Mouse (Mus musculus) 416B (cell line): ENCODE results near the gene Nphs1.
A peak's percentile ranks its signal among the peaks of the same experiment; 100 is the strongest.
"Not testable (repeated sequence)": the region's sequence is repeated elsewhere in the genome, so short reads cannot be mapped to it uniquely, and the experiment has no call there.

Experiments
- DNase-seq: peaks from one replicate; pipeline ENCODE4 v3.0.0; 2011; ENCODE audit warnings: low read depth

The Nphs1 gene

GRCm38 (mm10) chr7:30440697-30441096 is 17.4 kb upstream of the Nphs1 start:
- peak; percentile 44 for DNase-seq

GRCm38 (mm10) chr7:30443696-30444095 is 14.4 kb upstream of the Nphs1 start:
- DNase-seq, result no peak

DNA sequence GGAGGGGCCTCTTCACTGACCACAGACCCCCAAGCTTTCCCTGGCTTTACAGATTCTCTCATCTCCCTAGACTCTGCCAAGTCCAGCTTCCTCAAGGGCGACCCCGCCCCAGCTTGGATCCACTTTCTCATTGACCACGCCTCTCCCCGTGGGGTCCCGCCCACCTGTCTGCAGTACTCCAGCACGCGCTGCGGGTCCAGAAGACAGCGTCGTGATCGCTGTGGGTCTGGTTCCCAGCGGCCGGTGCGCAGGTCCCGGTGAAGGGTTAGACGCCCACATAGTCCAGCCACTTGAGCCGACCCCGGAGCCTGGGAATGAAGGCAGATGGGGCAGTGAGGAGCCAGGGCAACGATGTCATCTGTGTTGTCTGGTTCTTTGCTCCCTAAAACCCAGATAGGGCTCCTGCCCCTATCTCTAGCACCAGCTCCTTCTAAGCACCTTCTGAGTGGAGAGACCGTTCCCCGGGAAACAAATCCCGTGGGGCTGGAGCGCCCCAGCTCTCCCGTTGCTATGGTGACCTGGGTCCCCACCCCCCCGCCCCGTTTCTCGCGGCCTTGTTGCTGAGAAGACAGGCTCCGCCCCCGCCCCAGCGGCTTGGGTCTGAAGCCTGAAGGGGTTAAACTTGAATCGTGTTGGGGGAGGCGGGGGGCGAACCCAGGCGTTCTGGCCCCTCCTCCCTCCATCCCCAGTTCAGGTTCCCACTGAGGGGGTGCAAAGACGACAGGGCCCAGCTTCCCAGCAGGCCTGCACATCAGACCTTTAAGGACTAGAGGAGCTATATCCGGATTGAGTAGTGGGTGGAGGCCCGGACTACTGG is 13.8 kb upstream of the Nphs1 start:
- DNase-seq, result no peak

GRCm38 (mm10) chr7:30444971-30445751 is 13.0 kb upstream of the Nphs1 start, which contains the start of gene Aplp1:
Aplp1 (minus strand) TSS chr7:30445535.
- no peak for DNase-seq

DNA sequence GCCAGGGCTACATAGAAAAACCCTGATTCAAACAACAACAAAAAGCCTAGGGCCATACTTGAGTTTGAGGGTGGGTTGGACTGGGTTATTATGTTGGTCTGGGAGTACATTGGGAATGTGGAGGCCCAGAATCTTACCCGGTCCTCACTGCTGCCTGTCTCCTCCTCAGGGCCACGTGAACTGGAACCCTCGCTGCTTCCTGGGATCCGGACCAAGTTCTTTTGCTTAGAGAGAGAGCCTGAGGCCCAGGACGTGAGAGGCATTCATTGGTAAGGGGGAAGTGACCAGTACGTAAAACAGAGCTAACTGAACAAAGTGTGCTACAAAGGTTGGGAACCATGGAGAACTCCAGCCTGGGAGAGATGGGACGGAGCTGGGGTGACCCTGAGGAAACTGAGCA is 7.9 kb upstream of the Nphs1 start:
- no peak for DNase-seq

DNA sequence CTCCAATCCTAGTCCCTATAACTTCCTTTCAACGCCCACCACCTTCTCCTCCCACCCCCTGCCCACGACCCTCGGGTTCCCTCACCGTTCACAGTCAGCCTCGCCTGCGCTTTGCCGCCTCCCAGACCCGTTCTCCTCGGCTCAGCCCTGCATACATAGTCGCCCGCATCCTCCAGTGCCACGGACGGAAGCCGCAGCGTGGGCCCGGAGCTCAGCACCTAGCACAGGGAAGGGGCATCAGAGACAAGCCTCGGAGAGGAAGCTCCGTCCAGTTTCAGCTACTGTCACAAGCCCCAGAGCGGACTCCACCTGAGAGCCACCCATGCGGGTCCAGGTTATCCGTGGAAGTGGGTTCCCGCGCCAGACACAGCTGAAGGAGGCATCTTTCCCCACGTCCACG is 4.8 kb upstream of the Nphs1 start:
- DNase-seq, result no peak

GRCm38 (mm10) chr7:30453766-30454165 is 4.3 kb upstream of the Nphs1 start:
- DNase-seq, result peak; percentile 76

- DNase-seq, result peak; percentile 33
Observed at GRCm38 (mm10) chr7:30454259-30454658, 3.9 kb upstream of the Nphs1 start.

DNA sequence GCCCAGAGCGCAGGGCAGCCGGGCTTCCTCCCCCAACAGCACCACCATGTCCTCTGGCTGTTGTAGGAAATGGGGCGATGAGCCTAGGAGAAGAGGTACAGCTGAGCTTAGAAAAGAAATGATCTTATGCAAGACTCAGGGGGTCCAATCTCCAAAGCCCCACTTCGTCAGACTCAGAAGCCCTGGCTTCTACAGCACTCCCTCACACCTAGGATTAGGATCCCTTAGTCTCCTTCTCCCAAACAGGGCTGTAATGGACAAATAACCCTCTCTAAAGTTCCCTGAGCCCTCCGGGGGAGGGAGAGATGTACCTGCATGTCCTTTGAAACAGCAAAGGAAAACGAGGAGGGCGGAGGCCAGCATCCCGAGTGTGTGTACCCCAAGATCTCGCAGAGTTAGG is 1.6 kb upstream of the Nphs1 start:
- DNase-seq, result no peak

DNA sequence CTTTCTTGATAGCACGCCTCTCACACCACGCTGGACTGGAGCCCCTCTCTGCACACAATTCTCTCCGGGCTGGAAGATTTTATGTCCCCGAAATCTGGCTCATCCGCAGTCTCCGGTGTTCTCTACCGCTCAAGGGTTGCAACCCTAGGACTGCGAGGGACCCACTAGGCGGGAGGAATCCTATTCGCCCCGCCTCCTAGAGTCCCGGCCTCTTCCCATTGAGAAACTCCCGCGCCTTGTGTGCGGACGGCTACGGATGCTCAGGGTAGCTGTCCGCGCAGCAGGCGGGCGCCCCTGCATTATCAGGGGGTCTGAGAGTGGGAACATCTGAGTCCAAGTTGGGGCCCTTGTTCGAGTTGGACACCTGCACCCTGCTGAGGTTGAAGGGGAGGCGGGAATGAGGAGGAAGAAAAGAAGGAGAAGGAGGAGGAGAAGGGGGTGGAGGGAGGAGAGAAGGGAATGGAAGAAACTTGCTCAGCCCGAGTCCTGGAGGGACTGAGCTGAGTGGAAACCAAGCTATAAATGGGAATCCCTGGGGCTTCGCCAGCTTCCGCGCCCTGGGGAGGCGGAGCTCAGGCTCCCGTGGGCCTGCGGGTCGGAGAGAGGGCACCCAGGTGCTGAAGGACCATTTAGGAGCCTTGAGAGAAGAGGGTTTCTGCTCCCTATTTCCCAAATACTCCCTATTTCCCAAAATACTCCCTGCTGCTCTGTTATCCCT is 1.0 kb upstream of the Nphs1 start:
- DNase-seq, result no peak

DNA sequence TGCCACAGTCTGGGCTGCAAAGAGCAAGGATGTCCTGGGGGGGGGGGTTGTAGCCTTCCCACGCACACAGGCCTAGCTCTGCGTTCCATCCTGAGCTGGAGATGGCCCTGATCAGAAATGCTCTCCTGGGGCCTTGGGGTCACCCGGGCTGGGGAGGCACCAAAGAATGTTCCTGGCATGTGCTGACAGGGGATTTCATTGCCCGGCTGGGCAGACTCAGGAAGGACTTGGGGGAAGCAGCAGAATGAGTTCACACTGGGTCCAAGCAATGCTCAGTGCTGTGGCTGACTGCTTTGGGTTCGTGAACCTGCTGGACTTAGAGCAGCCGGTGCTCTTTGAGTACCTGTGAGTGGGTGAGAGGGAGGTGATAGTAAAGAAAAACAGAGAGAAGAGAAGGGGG is 1.4 kb downstream of the Nphs1 start:
- DNase-seq, result no peak

DNA sequence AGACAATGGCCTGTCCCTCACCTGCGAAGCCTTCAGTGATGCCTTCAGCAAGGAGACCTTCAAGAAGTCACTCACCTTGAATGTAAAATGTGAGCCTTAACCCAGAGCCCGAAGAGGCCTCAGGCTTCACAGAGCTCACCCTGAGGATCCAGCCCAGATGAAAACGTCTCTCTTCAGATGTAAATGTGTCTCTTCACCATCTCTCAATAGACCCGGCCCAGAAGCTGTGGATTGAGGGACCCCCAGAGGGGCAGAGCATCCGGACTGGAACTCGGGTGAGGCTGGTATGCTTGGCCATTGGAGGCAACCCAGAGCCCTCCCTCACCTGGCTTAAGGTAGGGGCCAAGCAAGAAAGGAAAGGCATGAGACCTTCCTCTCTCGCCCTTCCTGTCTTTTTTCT is 5.5 kb downstream of the Nphs1 start:
- DNase-seq, result no peak

- DNase-seq, result no peak
Observed at GRCm38 (mm10) chr7:30463996-30464395, 5.9 kb downstream of the Nphs1 start.

GRCm38 (mm10) chr7:30464816-30465300 is 6.7 kb downstream of the Nphs1 start:
- DNase-seq, result no peak

GRCm38 (mm10) chr7:30472411-30472810 is 14.3 kb downstream of the Nphs1 start:
- peak; percentile 75 for DNase-seq

DNA sequence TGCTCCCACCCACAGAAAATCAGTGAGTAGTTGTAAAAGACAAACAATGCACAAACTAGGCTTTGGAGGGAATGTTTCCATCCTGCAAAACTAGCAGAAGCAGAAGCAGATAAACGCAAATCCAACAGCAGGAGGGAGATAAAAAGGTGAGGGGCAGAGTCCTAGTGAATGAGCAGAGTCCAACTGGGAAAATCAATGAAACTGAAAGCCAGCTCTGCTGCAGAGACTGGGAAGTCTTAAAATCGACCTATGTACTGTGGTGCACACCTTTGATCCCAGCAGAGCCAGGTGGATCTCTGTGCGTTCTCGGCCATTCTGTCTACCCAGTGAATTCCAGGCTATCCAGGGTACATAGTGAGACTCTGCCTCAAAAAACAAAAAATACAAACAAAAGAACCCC is 16.9 kb downstream of the Nphs1 start:
- DNase-seq, result no peak

DNA sequence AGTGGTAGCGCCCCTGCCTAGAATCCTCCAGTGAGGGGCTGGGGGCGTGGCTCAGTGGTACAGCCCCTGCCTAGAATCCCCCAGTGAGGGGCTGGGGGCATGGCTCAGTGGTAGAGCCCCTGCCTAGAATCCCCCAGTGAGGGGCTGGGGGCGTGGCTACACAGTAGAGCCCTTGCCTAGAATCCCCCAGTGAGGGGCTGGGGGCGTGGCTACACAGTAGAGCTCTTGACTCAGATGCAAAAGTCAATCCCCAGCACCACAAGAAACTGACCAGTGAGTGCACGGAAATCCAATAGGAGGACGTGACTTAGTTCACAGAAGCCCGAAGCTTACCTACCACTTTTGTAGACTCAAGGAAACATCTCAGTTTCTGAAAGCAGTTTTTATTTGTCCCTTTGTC is 18.0 kb downstream of the Nphs1 start:
- DNase-seq, result not testable (repeated sequence)

DNA sequence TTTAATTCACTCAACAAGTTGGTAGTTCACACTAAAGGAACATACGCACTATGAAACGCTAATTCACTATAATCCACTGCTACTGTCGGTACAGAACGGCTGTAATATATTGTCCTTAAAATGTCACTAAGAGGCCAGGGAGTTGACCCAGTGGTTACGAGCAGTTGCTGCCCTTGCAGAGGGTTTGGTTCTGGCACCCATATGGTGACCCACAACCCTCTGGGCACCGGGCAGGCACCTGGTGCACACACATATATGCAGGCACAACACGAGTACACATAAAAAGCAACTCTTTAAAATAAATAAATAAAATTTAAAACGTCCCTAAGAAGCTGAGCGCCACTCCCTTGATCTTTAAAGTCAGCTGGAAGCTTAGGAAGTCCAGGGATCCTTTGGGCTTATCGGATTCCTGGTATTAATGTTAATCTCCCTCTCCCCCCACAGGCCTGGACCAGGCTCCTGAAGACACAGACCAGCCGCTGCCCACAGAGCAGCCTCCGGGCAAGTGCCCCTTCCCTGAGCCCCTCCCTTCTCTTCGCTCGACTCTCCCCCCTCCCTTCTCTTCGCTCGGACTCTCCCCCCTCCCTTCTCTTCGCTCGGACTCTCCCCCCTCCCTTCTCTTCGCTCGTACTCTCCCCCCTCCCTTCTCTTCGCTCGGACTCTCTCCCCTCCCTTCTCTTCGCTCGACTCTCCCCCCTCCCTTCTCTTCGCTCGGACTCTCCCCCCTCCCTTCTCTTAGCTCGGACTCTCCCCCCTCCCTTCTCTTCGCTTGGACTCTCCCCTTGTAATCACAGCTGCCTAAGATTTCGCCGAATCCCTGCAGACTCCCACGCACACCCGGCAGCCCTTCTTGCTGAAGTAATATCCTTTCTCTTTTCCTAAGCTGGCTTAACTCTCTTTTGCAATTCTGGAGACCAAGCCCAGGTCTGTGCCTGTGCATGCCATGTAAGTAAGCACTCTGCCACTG is 19.6 kb downstream of the Nphs1 start:
- no peak for DNase-seq

GRCm38 (mm10) chr7:30484250-30484649 is 26.1 kb downstream of the Nphs1 start:
- peak; percentile 21 for DNase-seq

DNA sequence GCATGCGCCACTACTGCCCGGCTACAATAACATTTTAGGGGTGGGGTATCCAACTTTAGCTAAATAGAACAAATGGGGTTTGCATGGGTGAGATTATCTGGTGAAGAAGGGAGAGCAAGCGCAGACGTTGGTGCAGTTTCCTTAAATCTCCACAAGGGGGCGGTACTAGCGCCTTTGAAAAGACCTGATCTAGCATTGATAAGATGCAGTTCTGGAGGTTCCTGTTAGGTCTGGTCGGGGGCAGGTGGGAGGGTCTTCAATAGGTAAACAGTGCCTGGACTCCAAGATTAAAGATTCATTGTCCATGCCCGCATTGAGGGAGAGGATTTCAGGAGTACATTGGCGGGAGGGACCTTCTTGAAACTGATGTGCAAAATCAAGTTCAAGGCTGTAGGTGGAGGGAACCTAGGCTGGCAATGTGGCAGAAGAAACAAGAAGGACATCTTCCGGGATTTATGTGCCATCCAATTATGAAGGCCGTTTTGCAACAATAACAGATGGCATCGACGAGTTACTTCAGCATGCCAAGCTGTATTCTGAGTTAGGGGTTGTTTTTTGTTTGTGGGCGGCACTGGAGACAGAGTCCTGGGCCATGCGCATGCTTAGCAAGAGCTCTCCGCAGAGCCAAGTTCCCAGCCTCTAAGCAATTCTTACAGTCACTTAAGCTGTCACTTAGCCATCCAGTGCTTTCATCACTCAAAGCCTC is 32.3 kb downstream of the Nphs1 start:
- peak; percentile 56 for DNase-seq

DNA sequence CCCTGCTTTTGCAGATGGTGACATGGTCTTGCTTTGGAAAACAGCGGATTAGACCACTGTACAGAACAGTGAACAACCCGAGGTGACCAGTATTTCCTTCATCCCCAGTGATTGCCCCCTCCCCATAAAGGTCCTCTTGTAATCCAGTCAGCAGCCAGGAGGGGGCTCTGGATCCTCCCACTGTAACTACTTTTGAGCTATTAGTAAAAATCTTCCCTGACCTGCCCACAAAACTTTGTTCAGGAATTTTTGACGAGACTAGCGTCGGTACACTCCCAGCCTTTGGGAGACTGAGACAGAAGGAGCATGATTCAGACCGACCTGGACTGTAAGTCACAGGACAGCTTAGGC is 32.8 kb downstream of the Nphs1 start:
- no peak for DNase-seq
